Mouse (Mus musculus): ENCODE results near the gene Hist1h2be.
"Not testable (repeated sequence)": the region's sequence is repeated elsewhere in the genome, so short reads cannot be mapped to it uniquely, and the experiment has no call there.

Hist1h2be gene

GRCm38 (mm10) chr13:23573034-23573897 is 47.7 kb downstream of the Hist1h2be start:
- CTCF ChIA-PET, result not testable (repeated sequence)

GRCm38 (mm10) chr13:23572218-23573033 is 48.5 kb downstream of the Hist1h2be start:
- CTCF ChIA-PET, result no interaction called here

GRCm38 (mm10) chr13:23571504-23572217 is 49.3 kb downstream of the Hist1h2be start:
- CTCF ChIA-PET, result not testable (repeated sequence)

GRCm38 (mm10) chr13:23571022-23571503 is 49.9 kb downstream of the Hist1h2be start, which contains the start of the genes Hist1h2ae and Hist1h2bg:
Gene Hist1h2ae, minus strand, starts transcription at chr13:23571220.
Gene Hist1h2bg, plus strand, starts transcription at chr13:23571396.
- CTCF ChIA-PET, result no interaction called here

- CTCF ChIA-PET, result not testable (repeated sequence)
Measured at GRCm38 (mm10) chr13:23570261-23571021, 50.5 kb downstream of the Hist1h2be start.

- CTCF ChIA-PET, result interaction anchor here (0.6 to 0.9 kb wide), 3 partner anchors 10 to 44 kb away, joined by 3 to 4 read pairs (median 3); no protein-coding TSS in a partner anchor
Measured at GRCm38 (mm10) chr13:23564482-23564881, 56.4 kb downstream of the Hist1h2be start.

GRCm38 (mm10) chr13:23562699-23563462 is 58.0 kb downstream of the Hist1h2be start:
- CTCF ChIA-PET, result interaction anchor here (0.5 to 0.7 kb wide), 4 partner anchors 13 to 161 kb away, joined by 3 to 7 read pairs (median 4); no protein-coding TSS in a partner anchor

- CTCF ChIA-PET, result not testable (repeated sequence)
Measured at GRCm38 (mm10) chr13:23561883-23562659, 58.9 kb downstream of the Hist1h2be start, which contains the start of gene Hist1h3e. Gene Hist1h3e, minus strand, starts transcription at chr13:23562369.

- CTCF ChIA-PET, result not testable (repeated sequence)
Measured at GRCm38 (mm10) chr13:23561531-23561882, 59.4 kb downstream of the Hist1h2be start.

GRCm38 (mm10) chr13:23560699-23561098 is 60.2 kb downstream of the Hist1h2be start:
- CTCF ChIA-PET, result interaction anchor here (0.6 kb wide), 4 partner anchors 9 to 1523 kb away, joined by 3 to 6 read pairs (median 3); no protein-coding TSS in a partner anchor

GRCm38 (mm10) chr13:23556906-23557305 is 64.0 kb downstream of the Hist1h2be start:
- CTCF ChIA-PET, result no interaction called here

GRCm38 (mm10) chr13:23555839-23556416 is 65.0 kb downstream of the Hist1h2be start:
- CTCF ChIA-PET, result interaction anchor here (0.6 to 1.1 kb wide), 2 partner anchors 12 to 179 kb away, joined by 4 to 6 read pairs; partner anchors contain the start of genes Hist1h2bh and Hist1h3f

GRCm38 (mm10) chr13:23554925-23555838 is 65.7 kb downstream of the Hist1h2be start:
- CTCF ChIA-PET, result interaction anchor here (0.7 to 1.1 kb wide), 2 partner anchors 9 to 12 kb away, joined by 3 to 4 read pairs; partner anchors contain the start of genes Hist1h2bh and Hist1h3f

GRCm38 (mm10) chr13:23554393-23554792 is 66.5 kb downstream of the Hist1h2be start:
- CTCF ChIA-PET, result interaction anchor here (0.7 to 1.6 kb wide), 2 partner anchors 10 to 17 kb away, joined by 3 to 4 read pairs; no protein-coding TSS in a partner anchor

- CTCF ChIA-PET, result interaction anchor here (1.6 kb wide), 1 partner anchor 15 kb away, joined by 4 read pairs; no protein-coding TSS in a partner anchor
Measured at GRCm38 (mm10) chr13:23552962-23553361, 68.0 kb downstream of the Hist1h2be start, which contains the start of gene Hist1h1d. Gene Hist1h1d, plus strand, starts transcription at chr13:23553262.

- CTCF ChIA-PET, result interaction anchor here (0.6 to 1.6 kb wide), 3 partner anchors 9 to 1773 kb away, joined by 3 to 4 read pairs (median 4); no protein-coding TSS in a partner anchor
Measured at GRCm38 (mm10) chr13:23551931-23552914, 68.7 kb downstream of the Hist1h2be start.
